Mouse (Mus musculus) left cerebral cortex, adult 8-10 months (tissue): ENCODE results near the gene Abcc1. TPM values are rescaled to one million over a fixed set of nuclear protein-coding genes. Genes with fewer than 3 reads are reported as not detected.

Source experiments
- DNase-seq, 2 experiments: peaks; one replicate each; pipeline ENCODE4 v3.0.0; 2022; ENCODE audit warnings: low spot score in 2 of 2
- total RNA-seq, 4 experiments: library from RNA; stranded (reverse); gene quantifications; 2 replicates each; pipeline ENCODE4 v1.2.4; 2022

The Abcc1 gene
- total RNA-seq, 4 experiments from 2014 or later, result 16.2 to 19.0 (median 18.6) TPM

DNA sequence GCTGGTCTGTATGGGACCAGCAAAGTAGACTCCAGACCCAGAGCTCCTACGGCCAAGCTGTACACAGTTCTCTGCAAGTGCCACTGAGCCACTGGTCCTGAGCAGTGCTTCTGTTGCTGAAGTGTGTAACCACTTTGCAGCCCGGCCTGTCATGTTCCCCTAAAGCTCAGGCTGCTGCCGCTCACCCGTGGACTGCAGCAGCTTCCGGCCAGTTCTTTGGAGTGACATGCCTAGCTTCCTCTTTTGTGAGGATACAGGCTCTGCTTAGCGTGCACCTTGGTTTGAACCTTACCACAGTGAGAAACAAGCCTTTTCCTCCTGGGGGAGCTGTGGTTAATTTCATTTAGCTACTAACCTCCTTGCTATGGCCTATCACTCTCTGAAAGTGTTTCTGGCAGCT, 77.7 kb downstream of the Abcc1 start:
- DNase-seq, result no peak

DNA sequence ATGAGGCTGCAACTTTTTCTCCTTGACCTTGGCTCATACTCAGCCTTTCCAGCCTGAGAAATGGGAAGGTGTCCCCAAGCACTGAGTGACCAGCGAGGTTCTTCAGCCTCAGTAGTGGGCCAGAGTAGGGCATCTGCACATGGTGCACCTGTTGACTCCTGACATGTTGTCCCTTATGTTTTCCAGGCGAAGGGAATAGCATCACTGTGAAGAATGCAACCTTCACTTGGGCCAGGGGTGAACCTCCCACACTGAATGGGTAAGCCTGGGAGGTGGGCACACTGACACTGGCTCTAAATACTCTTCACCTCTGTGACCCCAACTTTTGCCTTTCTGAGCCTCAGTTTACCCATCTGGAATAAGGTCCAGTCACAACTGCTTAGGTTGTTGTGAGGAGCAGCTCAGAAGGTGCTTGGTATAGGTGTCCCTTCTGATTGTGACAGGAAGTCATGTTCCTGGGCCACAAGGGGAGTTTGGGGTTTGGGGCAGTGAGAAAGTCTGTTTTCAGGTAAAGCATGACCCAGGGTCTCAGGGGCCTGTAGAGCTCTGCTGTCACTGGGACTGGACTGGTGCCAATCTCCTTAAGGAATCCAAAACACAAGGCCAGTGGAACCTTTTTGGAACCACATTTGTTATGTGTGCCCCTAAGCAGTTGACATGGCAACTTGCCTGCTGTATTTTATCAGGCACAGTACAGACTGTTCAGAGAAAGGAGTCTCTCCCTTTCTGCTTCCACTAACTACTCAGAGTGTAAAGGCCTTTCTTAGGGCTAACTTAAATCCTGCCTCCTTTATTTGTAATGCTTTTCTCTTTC, 78.7 kb downstream of the Abcc1 start:
- DNase-seq, result no peak

DNA sequence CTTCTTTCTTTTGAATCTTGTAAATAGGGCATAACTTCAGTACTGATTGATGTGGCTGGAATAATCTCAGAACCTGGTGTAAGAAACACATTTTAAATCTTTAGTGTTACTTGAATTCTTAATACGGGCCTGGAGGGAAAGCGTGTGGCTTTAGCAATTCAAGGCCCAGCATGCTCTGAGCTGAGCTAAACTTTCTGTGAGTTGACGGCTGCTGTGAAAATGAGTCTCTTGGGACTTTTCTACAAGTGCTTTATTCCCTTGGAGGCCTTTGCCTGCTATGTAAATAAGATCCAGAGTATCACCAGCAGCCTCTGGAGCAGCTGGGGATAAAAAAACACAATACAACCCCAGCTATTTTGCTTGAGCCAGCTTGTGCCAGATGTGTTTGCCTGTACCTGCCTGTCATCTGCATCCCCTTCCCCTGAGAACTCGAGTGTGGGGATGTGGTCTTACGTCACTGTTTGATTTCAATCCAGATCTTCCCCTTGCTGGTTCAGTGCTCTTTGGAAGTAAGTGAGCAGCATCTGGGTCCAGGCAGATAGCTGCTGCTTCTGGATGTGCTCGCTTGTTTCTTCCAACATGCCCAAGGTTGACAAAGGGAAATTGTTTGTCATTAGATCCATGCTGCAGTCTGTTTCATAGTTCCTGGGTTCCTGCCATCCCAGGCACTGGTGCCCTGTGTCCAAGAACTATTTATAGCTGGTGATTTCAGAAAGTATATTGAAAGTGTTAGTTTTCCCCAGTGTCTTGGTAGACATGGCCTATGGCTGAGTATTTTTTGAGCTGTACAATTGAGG, 82.9 kb downstream of the Abcc1 start:
- DNase-seq, result no peak

DNA sequence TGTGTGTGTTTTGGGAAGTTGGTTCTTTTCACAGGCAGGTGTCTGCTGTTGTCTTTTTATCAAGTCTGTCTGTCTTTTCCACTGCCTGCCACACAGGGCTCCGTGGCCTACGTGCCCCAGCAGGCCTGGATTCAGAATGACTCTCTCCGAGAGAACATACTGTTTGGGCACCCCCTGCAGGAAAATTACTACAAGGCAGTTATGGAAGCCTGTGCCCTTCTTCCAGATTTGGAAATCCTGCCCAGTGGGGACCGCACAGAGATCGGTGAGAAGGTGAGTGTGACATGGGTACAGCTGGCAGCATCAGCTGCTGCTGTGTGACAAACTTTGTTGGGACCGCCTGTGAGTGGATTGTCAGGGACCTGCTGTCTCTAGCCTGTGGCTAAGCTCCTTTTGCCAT, 83.8 kb downstream of the Abcc1 start:
- no peak for DNase-seq

DNA sequence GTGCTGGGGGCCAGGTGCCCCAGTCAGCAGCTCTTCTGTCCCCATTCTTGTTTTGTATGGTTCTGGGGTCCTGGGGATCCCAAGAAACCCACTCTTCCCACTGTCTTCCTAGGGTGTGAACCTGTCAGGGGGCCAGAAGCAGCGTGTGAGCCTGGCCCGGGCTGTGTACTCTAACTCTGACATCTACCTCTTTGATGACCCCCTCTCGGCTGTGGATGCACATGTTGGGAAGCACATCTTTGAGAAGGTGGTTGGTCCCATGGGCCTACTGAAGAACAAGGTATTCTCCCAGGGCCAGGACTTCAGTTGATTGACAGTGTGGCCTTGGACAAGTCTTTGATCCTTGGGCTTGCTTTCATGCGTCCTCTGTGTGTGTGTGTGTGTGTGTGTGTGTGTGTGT, 86.0 kb downstream of the Abcc1 start:
- no peak for DNase-seq

DNA sequence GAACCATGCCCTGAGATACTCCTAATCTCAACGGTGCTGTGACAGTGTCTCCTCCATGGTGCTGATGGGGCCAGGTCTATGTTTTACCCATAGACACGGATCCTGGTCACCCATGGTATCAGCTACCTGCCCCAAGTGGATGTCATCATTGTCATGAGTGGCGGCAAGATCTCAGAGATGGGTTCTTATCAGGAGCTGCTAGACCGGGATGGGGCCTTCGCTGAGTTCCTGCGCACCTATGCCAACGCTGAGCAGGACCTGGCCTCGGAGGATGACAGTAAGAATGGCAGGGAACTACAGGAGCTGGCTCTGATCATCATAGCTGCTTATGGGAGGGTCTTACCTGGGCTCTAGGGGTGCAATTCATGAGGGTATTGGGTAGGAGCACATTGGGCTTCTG, 86.9 kb downstream of the Abcc1 start:
- no peak for DNase-seq

DNA sequence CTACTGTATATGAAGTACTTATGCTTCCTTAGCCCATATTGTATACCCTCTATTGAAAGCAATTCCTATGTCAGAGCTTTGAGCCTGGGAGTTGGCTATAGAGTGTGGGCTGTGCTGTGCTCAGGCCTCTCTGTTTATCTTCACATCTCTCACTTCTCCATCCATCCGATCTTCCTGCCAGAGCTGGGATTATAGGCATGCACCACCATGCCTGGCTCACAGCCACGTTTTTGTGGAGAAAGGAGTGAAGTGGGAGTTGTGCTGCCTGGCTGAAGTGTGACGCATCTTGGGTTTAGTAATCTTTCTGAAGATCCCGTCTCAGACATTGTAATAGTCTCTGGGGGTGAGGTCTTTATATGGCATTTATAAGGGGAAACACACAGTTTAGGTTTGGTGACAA, 88.5 kb downstream of the Abcc1 start:
- DNase-seq, result peak in 1 of 2 experiments; percentile 61

DNA sequence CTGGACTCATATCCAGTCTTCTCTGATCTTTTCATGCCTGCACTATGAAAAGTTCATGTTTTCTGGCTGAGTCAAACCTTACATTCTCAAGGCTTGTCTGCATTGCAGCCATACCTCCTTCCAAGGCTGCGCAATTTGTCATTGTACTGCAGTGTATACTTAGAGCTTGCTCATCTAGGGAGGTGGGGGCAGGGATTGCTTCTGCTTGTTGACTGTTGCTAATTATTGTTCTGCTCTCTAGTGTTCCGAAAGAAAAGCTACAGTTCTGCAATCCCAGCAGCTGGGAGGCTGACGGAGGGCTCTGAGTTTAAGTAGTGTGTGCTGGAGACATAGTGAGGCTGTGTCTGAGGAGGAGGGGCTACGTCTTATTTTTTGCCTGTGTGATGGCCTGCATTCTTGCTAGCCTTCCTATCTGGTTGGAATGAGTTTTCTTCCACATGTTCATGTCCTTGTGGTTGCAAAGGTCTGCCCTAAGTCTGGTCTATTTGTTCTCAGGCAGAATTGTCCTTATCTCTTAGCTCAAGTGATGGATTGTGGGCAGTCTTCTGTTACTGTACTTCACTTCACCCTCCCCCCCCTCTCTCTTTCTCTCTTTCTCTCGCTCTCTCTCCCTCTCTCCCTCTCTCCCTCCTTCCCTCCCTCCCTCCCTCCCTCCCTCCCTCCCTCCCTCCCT, 90.2 kb downstream of the Abcc1 start:
- peak in 1 of 2 experiments; percentile 26 for DNase-seq

DNA sequence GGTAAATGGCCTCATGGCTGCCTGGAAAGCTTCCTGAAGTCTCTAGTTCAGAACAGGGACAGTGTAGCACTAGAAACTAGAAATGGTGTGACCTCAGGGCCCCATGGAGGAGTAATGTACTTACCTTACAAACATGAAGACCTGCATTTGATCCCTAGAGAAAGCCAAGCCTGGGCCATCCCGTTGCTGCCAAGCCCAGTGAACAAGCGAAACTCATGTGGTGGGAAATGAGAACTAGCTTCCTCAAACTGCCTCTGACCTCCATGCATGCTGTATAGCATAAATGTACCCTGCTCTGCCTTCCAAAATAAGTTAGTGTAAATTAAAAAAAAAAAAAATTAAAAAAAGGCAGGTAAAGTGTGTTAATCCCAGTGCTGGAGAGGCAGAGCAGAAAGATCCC, 101.2 kb downstream of the Abcc1 start:
- DNase-seq, result no peak

DNA sequence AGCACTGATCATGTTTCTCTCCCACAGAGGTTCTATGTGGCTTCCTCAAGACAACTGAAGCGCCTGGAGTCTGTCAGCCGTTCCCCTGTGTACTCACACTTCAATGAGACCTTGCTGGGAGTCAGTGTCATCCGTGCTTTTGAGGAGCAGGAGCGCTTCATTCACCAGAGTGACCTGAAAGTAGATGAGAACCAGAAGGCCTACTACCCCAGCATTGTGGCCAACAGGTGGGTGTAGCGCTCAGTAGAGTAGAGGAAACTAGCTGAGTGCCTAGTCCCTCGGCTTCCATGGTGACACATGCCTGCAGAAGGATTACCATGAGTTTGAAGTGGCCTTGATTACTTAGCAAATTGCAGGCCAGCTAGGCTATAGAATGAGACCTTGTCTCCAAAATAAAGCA, 103.7 kb downstream of the Abcc1 start:
- no peak for DNase-seq

DNA sequence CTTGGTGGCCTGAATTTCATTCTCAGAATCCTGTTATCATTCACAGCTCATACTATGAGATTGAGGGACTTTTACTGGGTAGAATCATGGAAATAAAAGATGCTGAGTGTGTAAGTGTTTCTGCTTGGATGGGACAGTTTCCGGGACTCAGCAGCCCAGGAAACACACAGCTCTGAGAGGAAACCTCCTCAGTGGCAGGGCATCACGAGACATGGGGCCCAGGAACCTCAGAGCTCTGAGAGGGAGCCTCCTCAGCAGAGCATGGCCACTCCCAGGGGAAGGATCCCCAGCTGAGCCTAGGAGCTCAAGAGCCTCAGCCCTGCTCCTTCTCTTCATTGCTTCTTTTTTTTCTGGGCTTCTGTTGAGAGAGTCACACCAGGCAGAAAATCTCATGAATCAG, 107.0 kb downstream of the Abcc1 start:
- DNase-seq, result no peak

DNA sequence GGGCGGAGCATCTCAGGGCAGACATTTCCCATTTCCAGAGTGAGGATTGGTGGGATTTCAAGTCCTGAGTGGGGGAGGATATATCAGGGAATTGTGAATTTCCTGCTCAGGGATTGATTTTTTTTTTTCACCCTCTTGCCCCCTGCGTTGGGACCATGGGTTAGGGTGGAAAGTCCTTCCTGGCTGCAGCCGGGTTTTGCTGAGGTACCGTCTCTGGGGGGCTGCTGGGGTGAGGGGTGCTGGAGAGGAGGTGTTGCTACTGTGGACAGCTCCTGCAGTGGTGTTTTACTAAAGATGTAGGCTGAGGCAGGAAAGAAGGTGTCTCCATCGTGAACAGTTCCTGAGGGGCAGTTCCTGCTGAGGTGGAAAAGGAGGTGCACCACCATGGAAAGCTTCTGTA, 107.5 kb downstream of the Abcc1 start:
- DNase-seq, result no peak

DNA sequence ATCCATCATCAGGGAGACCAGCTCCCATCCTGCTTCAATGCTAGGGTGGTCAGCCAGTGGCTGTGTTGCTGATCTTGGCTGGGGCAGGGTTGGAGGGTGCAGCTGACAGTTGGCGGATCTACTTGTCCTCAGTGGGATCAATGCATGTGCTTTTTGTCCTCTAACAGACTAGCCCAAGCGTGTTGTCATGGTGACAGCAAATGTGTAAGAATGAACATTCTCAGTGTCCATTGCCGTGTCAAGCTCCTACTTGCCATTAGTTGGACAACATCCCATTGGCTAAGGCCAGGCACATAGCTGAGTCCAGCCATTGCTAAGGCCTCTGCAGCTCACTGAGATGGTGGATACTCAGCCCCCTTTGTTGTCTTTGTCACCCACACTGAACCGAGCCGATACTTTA, 110.8 kb downstream of the Abcc1 start:
- DNase-seq, result no peak

DNA sequence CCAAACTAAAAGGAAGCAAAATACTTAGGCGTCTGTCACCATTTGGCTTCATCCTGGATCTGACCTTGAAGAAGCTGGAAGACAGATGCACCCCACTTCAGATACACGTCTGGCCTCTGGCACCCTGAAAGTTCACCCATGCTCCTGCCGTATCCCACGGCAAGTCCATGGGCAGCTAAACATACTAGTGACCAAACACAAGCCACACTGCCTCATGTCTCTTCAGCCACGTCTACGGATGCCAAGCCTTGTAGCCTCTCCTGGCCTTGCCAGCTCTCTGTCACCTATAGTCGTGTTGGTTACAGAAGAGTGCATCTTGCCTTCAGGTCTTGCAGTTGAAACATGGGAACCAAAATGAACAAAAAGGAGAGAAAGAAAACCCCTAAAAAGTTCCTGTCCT, 112.3 kb downstream of the Abcc1 start:
- no peak for DNase-seq

DNA sequence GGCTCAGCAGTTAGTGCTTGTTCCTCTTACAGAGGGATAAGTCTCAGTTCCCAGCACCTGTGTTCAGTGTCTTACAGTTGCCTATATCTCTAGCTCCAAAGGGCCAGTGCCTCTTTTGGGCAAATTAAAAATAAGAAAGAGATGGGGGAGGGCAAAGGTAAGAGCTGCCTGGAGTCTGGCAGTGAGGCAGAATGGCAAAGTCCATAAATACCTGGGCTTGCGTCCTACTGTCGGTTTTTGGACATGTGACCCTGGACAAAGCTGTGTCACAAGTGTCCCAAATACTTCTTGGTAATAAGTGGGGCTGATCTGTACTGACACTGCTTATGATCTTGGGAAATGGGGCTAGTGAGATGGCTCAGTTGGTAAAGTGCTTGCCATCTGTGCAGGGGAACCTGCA, 113.6 kb downstream of the Abcc1 start:
- DNase-seq, result no peak

DNA sequence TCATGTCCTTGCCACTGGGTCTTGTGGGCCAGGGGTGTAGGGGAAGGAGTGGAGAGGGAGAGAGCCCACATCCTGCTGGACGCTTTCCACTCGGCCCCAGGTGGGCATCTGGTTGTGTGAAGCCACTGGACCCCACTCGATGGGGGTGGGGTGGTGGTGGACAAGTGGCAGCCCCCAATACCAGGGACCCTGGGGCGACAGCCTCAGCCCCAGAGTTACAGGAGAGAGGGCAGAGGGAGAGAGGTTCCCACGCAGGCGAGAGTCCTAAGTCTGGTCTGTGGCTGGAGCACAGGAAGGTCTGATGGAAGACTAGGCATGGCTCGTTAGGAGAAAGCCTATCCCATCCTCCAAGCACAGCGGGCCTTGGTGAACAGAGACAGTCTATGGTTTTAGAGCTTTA, 114.7 kb downstream of the Abcc1 start:
- no peak for DNase-seq

DNA sequence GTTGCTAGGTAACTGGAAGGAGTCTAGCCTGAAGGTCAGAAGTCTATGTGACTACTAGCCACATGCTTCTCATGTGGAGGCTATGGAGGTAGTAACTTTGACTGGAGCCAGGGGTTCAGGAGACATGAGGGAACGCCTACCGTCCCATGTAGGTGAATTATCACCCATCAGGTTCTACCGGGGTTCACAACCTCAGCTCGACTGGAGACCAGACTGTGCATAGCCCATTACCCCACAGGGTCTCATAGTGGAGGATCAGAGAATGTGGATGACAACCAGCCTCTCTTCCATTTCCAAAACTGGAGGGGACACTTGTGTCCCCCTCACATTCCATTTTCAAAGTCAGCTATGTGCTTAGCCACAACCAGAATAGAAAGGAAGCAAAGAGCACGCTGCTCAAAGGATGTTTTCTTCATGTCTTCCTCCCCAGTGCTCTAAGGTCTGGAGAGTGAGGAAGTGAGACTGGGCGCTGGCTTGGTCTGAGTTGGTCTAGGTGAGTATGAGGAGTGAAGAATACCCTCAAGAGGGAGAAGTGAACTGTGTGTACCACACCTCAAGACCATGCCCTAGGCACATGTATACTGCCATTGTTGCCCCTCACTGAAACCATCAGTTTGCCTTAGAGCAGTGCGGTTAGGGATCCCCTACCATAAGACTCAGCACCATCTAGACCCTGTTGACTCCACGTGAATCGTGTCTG, 115.5 kb downstream of the Abcc1 start:
- DNase-seq, result no peak

DNA sequence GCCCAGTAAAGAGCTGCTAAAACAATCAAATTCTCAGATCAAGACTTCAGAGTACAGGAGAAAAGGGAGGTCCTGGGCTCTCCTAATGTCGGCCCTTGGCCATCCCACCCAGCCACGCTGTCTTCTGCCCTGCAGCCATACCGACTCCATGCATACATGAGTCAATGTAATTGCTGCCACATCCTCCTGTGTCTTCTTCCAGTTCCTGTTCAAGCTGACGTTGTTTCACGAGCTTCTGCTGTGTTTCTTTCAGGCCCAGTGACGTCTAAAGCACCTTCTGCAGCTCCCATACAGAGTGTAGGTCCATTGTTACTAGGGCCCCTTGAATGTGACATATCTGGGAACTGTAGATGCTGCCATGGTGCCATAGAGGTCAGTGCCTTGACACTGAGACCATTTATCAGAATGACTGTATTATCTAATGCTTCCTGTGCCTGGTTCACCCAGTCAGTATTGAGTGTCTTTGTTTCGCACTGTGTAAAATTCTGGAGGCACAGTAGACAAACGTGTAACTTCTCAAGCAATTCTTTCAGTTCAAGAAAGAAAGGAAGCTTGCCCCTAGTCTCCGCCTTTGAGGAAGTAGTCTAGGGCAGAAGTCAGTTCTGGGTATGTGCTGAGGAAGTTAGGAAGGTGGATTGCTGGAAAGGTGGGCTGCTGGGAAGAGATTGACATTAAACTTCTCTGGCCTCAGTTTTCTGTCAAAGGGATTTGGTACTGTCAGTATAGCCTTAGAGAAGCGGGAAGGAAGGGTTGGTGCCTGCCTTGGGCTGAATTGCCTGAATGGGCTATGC, 116.3 kb downstream of the Abcc1 start:
- DNase-seq, result no peak

DNA sequence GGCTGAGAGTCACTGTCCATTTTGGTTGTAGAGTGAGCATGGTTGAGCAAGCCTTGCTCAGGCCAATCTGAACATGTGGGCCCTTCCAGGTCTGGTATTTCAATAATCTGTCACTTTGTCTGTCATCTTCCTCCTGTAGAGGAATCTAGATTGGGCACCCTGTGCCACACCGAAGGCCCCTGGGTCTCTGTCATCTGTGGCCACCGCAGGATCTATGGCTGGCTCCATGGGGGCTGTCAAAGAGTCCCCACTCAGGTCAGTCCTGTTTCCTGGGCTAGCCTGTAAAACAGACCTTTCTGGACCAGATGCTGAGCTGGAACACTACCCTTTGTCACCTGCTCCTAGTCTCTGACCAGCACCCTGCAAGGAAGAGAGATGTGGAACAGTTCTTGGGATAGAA, 118.3 kb downstream of the Abcc1 start:
- DNase-seq, result no peak

DNA sequence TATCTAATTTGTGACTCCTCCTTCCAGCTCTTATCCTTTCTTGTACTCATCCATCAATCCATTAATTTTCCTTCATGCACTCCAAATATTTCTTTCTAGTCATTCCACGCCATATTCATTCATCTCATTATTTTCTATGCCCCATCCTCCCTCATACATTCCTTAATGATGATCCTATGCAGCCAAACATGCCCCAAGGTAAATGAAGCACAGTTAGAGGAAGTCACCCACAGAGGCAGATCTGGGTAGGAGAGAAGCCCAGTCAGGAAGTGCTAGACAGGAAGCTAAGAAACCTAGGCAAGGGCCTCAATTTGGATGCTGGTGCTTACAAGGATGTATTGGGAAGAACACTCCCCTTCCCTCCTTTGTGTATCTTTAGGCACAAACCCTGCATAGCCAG, 121.9 kb downstream of the Abcc1 start:
- DNase-seq, result no peak
